In the genomic region with DNA sequence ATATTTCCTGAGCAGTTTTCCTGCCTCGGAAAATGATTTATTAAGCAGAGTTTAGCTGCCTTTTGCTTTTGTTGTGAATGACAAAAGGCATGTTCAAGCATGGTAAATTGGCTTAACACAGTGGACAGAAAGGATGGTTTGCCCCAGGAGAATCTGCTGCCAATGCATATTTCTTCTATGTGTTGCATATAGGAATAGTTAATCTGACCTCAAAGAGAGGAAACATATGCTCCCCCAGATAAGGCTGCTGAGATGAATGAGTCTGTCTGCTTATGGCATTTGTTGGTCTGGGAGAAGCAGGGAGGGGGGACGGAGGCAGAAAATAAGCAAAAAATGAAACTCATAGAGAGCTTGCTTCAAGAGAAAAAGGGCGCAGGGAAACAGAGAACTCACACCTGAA, we compare ENCODE assay signal across 24 mouse cellular contexts.
DNase-seq lines count a peak whose midpoint lies in the region; ATAC-seq and TF ChIP-seq lines count a peak whose summit lies in the region.
"Had no signal": no experiment of that assay in that cellular context is flagged by ENCODE, and none has a peak within 500 bp of the region (broad histone marks: within the 10 kb centered on the region; RNA-seq: fewer than 3 reads in every experiment).

No protein-coding gene starts in this region.

- no peak for TF ChIP-seq POLR2A in brain, embryonic 14.5 days (IDR thresholded peaks at IDR 0.05; ENCODE audit: borderline replicate concordance, extremely low read depth, insufficient read depth, insufficient read length, poor library complexity, severe bottlenecking)

- H3K27ac ChIP-seq in lung, embryonic 14.5 days (ENCODE audit: low read depth) = no peak overlapping the region
- H3K27ac ChIP-seq in lung, postnatal 0 days (ENCODE audit: low read length) = no peak overlapping the region
- no peak overlapping the region for H3K27ac ChIP-seq in liver, postnatal 0 days (ENCODE audit: low read depth)
- H3K27ac ChIP-seq: forebrain, embryonic 10.5 days; heart, embryonic 13.5 days; hindbrain, embryonic 13.5 days had no signal

- H3K36me3 ChIP-seq in lung, embryonic 14.5 days (ENCODE audit: insufficient read depth) = no peaks in the 10 kb centered on the region
- H3K36me3 ChIP-seq in lung, postnatal 0 days (ENCODE audit: insufficient read depth, low read length) = no peaks in the 10 kb centered on the region
- H3K36me3 ChIP-seq in G1E (replicated peaks) = no peaks in the 10 kb centered on the region
- no peaks in the 10 kb centered on the region for H3K36me3 ChIP-seq in liver, postnatal 0 days (replicated peaks; ENCODE audit: insufficient read depth, low read length)
- H3K36me3 ChIP-seq: forebrain, embryonic 10.5 days; heart, embryonic 13.5 days; hindbrain, embryonic 13.5 days had no signal

- no peaks in the 10 kb centered on the region for H3K27me3 ChIP-seq in lung, embryonic 14.5 days (ENCODE audit: insufficient read depth, low read length)
- no peaks in the 10 kb centered on the region for H3K27me3 ChIP-seq in lung, postnatal 0 days (replicated peaks; ENCODE audit: insufficient read depth, low read length)
- no peaks in the 10 kb centered on the region for H3K27me3 ChIP-seq in G1E (ENCODE audit: insufficient read depth, low read length)
- H3K27me3 ChIP-seq in liver, postnatal 0 days (ENCODE audit: insufficient read depth, low read length) = no peaks in the 10 kb centered on the region
- H3K27me3 ChIP-seq: heart, embryonic 13.5 days; hindbrain, embryonic 13.5 days had no signal

- WGBS in lung, embryonic 14.5 days = 65% methylated on average over 3 of the region's 3 CpGs
- 43% methylated on average over 3 of the region's 3 CpGs for WGBS in lung, postnatal 0 days
- 50% methylated on average over 3 of the region's 3 CpGs for WGBS in liver, postnatal 0 days (ENCODE audit: insufficient replicate concordance)

- H3K9me3 ChIP-seq in lung, embryonic 14.5 days (ENCODE audit: low read depth, low read length) = no peaks in the 10 kb centered on the region
- H3K9me3 ChIP-seq in lung, postnatal 0 days (ENCODE audit: low read length) = no peaks in the 10 kb centered on the region
- H3K9me3 ChIP-seq in G1E (replicated peaks) = peaks cover 3% of the 10 kb centered on the region; the same call in 1 of the 2 replicates
- H3K9me3 ChIP-seq in liver, postnatal 0 days (ENCODE audit: low read length) = no peaks in the 10 kb centered on the region
- H3K9me3 ChIP-seq: forebrain, embryonic 10.5 days; hindbrain, embryonic 13.5 days had no signal

- no peak for TF ChIP-seq CTCF in lung, embryonic 14.5 days (IDR thresholded peaks at IDR 0.05; ENCODE audit: low read depth)
- no peak for TF ChIP-seq CTCF in lung, postnatal 0 days (IDR thresholded peaks at IDR 0.05)
- TF ChIP-seq CTCF in G1E (IDR thresholded peaks at IDR 0.05; ENCODE audit: low read depth, low read length) = no peak
- TF ChIP-seq CTCF in brain, embryonic 14.5 days (IDR thresholded peaks at IDR 0.05; ENCODE audit: borderline replicate concordance, extremely low read depth, insufficient read depth, insufficient read length) = no peak
- TF ChIP-seq CTCF in liver, postnatal 0 days (IDR thresholded peaks at IDR 0.05; ENCODE audit: low read depth) = no peak

- no peak overlapping the region for H3K4me3 ChIP-seq in lung, embryonic 14.5 days (ENCODE audit: low read depth, low read length)
- no peak overlapping the region for H3K4me3 ChIP-seq in lung, postnatal 0 days (ENCODE audit: low read depth, low read length)
- no peak overlapping the region for H3K4me3 ChIP-seq in G1E (ENCODE audit: low read depth, low read length)
- no peak overlapping the region for H3K4me3 ChIP-seq in liver, postnatal 0 days (ENCODE audit: low read depth, low read length)
- H3K4me3 ChIP-seq: forebrain, embryonic 10.5 days; heart, embryonic 13.5 days; hindbrain, embryonic 13.5 days had no signal

- no peak for ATAC-seq in lung, embryonic 14.5 days (ENCODE audit: insufficient read depth)
- ATAC-seq in lung, postnatal 0 days = no peak
- ATAC-seq in G1E (ENCODE audit: extremely low read depth, insufficient number of reproducible peaks, low FRiP score, poor library complexity, severe bottlenecking) = peak; percentile 45
- ATAC-seq in liver, postnatal 0 days = peak; percentile 41; the same call in 1 of the 2 replicates
- ATAC-seq: activated CD4-positive, CD25-positive, alpha-beta regulatory T cell, adult 4 months; forebrain, postnatal 0 days had no signal

- peak; percentile 17 for DNase-seq in lung, embryonic 14.5 days
- DNase-seq in lung, postnatal 0 days (ENCODE audit: low spot score) = no peak
- no peak for DNase-seq in G1E (ENCODE audit: low spot score)
- peak; percentile 64 for DNase-seq in brain, embryonic 14.5 days (ENCODE audit: low read depth)
- DNase-seq in liver, postnatal 0 days = no peak
- no peak for DNase-seq in frontal cortex, postnatal 14 days (ENCODE audit: low spot score in 2 of 2)
- no peak for DNase-seq in right cerebral cortex, postnatal 36 days (ENCODE audit: low spot score in 2 of 2)
- DNase-seq in left cerebral cortex, adult 9 months (ENCODE audit: low spot score in 2 of 2) = no peak
- DNase-seq: adrenal gland, adult 8-10 months; cerebellum, adult 8-10 months; forebrain, postnatal 0 days; gastrocnemius, postnatal 25 days; heart, adult 18-20 months; heart, postnatal 14 days; kidney, adult 11 months; layer of hippocampus, adult 9-11 months; lung, adult 18-20 months; lung, postnatal 4 days; right cerebral cortex, postnatal 14 days; spleen, adult 18-20 months had no signal

- TF ChIP-seq EP300 in lung, postnatal 0 days (IDR thresholded peaks at IDR 0.05) = no peak
- peak; percentile 46; the same call in 1 of the 2 replicates for TF ChIP-seq EP300 in liver, postnatal 0 days (IDR thresholded peaks at IDR 0.05; ENCODE audit: low read depth)

- H3K4me2 ChIP-seq in lung, embryonic 14.5 days = no peak overlapping the region
- no peak overlapping the region for H3K4me2 ChIP-seq in lung, postnatal 0 days (replicated peaks; ENCODE audit: low read depth, low read length)
- no peak overlapping the region for H3K4me2 ChIP-seq in liver, postnatal 0 days (ENCODE audit: low read depth, low read length)
- H3K4me2 ChIP-seq: heart, embryonic 13.5 days; hindbrain, embryonic 13.5 days had no signal

- H3K9ac ChIP-seq in lung, embryonic 14.5 days = no peak overlapping the region
- H3K9ac ChIP-seq in lung, postnatal 0 days (replicated peaks; ENCODE audit: low read depth) = no peak overlapping the region
- no peak overlapping the region for H3K9ac ChIP-seq in liver, postnatal 0 days (replicated peaks)
- H3K9ac ChIP-seq: forebrain, postnatal 0 days; heart, embryonic 13.5 days; hindbrain, embryonic 13.5 days had no signal

- no peaks in the 10 kb centered on the region for H3K4me1 ChIP-seq in lung, embryonic 14.5 days (ENCODE audit: insufficient read depth)
- H3K4me1 ChIP-seq in lung, postnatal 0 days (ENCODE audit: insufficient read depth, low read depth, low read length) = no peaks in the 10 kb centered on the region
- peaks cover 5% of the 10 kb centered on the region; the same call in 1 of the 2 replicates for H3K4me1 ChIP-seq in G1E (ENCODE audit: insufficient read depth, low read depth, low read length)
- H3K4me1 ChIP-seq in liver, postnatal 0 days (ENCODE audit: insufficient read depth) = no peaks in the 10 kb centered on the region
- H3K4me1 ChIP-seq: hindbrain, embryonic 13.5 days had no signal

Comparison
In these comparisons a context has a peak if more than half of its experiments do, and no peak if none do; other contexts are left out.
1. DNase-seq: peak in lung, embryonic 14.5 days (single experiment) and brain, embryonic 14.5 days (single experiment); none in lung, postnatal 0 days (single experiment), G1E (single experiment), liver, postnatal 0 days (single experiment), frontal cortex, postnatal 14 days (0 of 2), right cerebral cortex, postnatal 36 days (0 of 2) and left cerebral cortex, adult 9 months (0 of 2).
2. ATAC-seq: peak in G1E (single experiment) and liver, postnatal 0 days (single experiment); none in lung, embryonic 14.5 days (single experiment) and lung, postnatal 0 days (single experiment).